Mouse (Mus musculus) kidney, embryonic 15.5 days (tissue): ENCODE measurements around the gene Ttc39b. TPM values are rescaled to one million over a fixed set of nuclear protein-coding genes. Genes with fewer than 3 reads are reported as not detected.

Experiments
- ATAC-seq: fragments of 200-750 bp; cut with Nextera tagmentation; replicated peaks from 2 replicates; pipeline ENCODE4 v1.8.0; 2017; ENCODE audit warnings: moderate TSS enrichment; ENCODE audit not compliant: low FRiP score
- H3K27ac ChIP-seq: fragments of 300-500 bp; sonication (generic); 2 replicates; pipeline ENCODE4 v1.5.1; 2015; ENCODE audit warnings: mild to moderate bottlenecking, inconsistent platforms
- H3K27me3 ChIP-seq: fragments of 300-500 bp; sonication (generic); 2 replicates; pipeline ENCODE4 v1.6.1; 2015; ENCODE audit warnings: inconsistent platforms
- H3K36me3 ChIP-seq: fragments of 300-500 bp; sonication (generic); 2 replicates; pipeline ENCODE4 v1.6.1; 2015; ENCODE audit warnings: inconsistent platforms
- H3K4me1 ChIP-seq: fragments of 300-500 bp; sonication (generic); 2 replicates; pipeline ENCODE4 v1.6.1; 2015; ENCODE audit warnings: inconsistent platforms
- H3K4me2 ChIP-seq: fragments of 300-500 bp; sonication (generic); 2 replicates; pipeline ENCODE4 v1.6.1; 2015; ENCODE audit warnings: moderate library complexity, mild to moderate bottlenecking, inconsistent platforms
- H3K4me3 ChIP-seq: fragments of 300-500 bp; sonication (generic); replicated peaks from 2 replicates; pipeline ENCODE4 v1.5.1; 2015; ENCODE audit warnings: mild to moderate bottlenecking, inconsistent platforms
- H3K9ac ChIP-seq: fragments of 300-500 bp; sonication (generic); 2 replicates; pipeline ENCODE4 v1.6.1; 2015; ENCODE audit warnings: mild to moderate bottlenecking, inconsistent platforms
- H3K9me3 ChIP-seq: fragments of 300-500 bp; sonication (generic); replicated peaks from 2 replicates; pipeline ENCODE4 v1.6.1; 2016; ENCODE audit warnings: inconsistent platforms
- WGBS: fragments of 180-500 bp; shearing (Covaris S2); methylation state at CpG from one replicate; pipeline ENCODE4 v1.1.7; 2015; ENCODE audit warnings: mixed read lengths; 5-methylcytosine and 5-hydroxymethylcytosine counted together
- polyA plus RNA-seq: library from polyadenylated mRNA; unstranded; fragments of >200 nt; fragmentation: Nextera tagmentation; extraction: Ambion mirVana; gene quantifications from 2 replicates; pipeline ENCODE4 v1.2.1, GENCODE M21; 2015

Ttc39b gene
- polyA plus RNA-seq, 1 experiment from 2014 or later: 2.0 TPM

GRCm38 (mm10) chr4:83337717-83338116 is 13.7 kb upstream of the Ttc39b start:
- Histone ChIP-seq H3K9me3 (no peaks in the 10 kb centered on the region), H3K27ac (no peak overlapping the region), H3K27me3 (no peaks in the 10 kb centered on the region), H3K4me2 (no peak overlapping the region), H3K36me3 (no peaks in the 10 kb centered on the region), H3K9ac (no peak overlapping the region), H3K4me3 (no peak overlapping the region), H3K4me1 (0 out of 2 replicates have a peak, but pooled peaks cover 3% of the 10 kb centered on the region)
- no peak for ATAC-seq
- 64% methylated on average over 3 of the region's 3 CpGs for WGBS

- H3K36me3 ChIP-seq: no peaks in the 10 kb centered on the region
- no peak overlapping the region for H3K4me2 ChIP-seq
- no peaks in the 10 kb centered on the region for H3K9me3 ChIP-seq
- H3K4me3 ChIP-seq: no peak overlapping the region
- no peak for ATAC-seq
- no peak overlapping the region for H3K27ac ChIP-seq
- 68% methylated on average over 4 of the region's 4 CpGs for WGBS
- H3K4me1 ChIP-seq: peaks cover 13% of the 10 kb centered on the region
- H3K9ac ChIP-seq: no peak overlapping the region
- no peaks in the 10 kb centered on the region for H3K27me3 ChIP-seq
These were observed 6.3 kb upstream of the Ttc39b start for GRCm38 (mm10) chr4:83330369-83330768.

GRCm38 (mm10) chr4:83329615-83330014 is 5.6 kb upstream of the Ttc39b start:
- Histone ChIP-seq H3K27me3 (no peaks in the 10 kb centered on the region), H3K9ac (no peak overlapping the region), H3K4me3 (no peak overlapping the region), H3K4me2 (no peak overlapping the region), H3K9me3 (no peaks in the 10 kb centered on the region), H3K27ac (no peak overlapping the region), H3K36me3 (no peaks in the 10 kb centered on the region), H3K4me1 (peaks cover 13% of the 10 kb centered on the region)
- no peak for ATAC-seq
- WGBS: 40% methylated on average over 4 of the region's 4 CpGs

- peak overlapping the region; percentile 22; the same call in 1 of the 2 replicates for H3K27ac ChIP-seq
- 24% methylated on average over 9 of the region's 9 CpGs for WGBS
- H3K27me3 ChIP-seq: no peaks in the 10 kb centered on the region
- no peaks in the 10 kb centered on the region for H3K9me3 ChIP-seq
- ATAC-seq: no peak
- no peaks in the 10 kb centered on the region for H3K36me3 ChIP-seq
- H3K4me3 ChIP-seq: no peak overlapping the region
- H3K9ac ChIP-seq: no peak overlapping the region
- H3K4me1 ChIP-seq: peaks cover 20% of the 10 kb centered on the region
- H3K4me2 ChIP-seq: no peak overlapping the region
These were observed 4.2 kb upstream of the Ttc39b start for GRCm38 (mm10) chr4:83328026-83328945.

GRCm38 (mm10) chr4:83327526-83327925 is 3.5 kb upstream of the Ttc39b start:
- peaks cover 23% of the 10 kb centered on the region for H3K4me1 ChIP-seq
- no peak overlapping the region for H3K9ac ChIP-seq
- no peaks in the 10 kb centered on the region for H3K9me3 ChIP-seq
- H3K27ac ChIP-seq: 0 out of 2 replicates have a peak overlapping the region, but pooled peaks have one; percentile 22
- H3K27me3 ChIP-seq: no peaks in the 10 kb centered on the region
- ATAC-seq: no peak
- H3K36me3 ChIP-seq: no peaks in the 10 kb centered on the region
- 39% methylated on average over 4 of the region's 4 CpGs for WGBS
- H3K4me3 ChIP-seq: no peak overlapping the region
- no peak overlapping the region for H3K4me2 ChIP-seq

- Histone ChIP-seq H3K9ac (no peak overlapping the region), H3K27ac (no peak overlapping the region), H3K27me3 (no peaks in the 10 kb centered on the region), H3K4me1 (peaks cover 23% of the 10 kb centered on the region), H3K9me3 (no peaks in the 10 kb centered on the region), H3K4me3 (no peak overlapping the region), H3K4me2 (no peak overlapping the region), H3K36me3 (no peaks in the 10 kb centered on the region)
- ATAC-seq: no peak
- 66% methylated on average over 5 of the region's 5 CpGs for WGBS
These were observed 1.3 kb upstream of the Ttc39b start for GRCm38 (mm10) chr4:83325366-83325765.

- WGBS: 3% methylated on average over 48 of the region's 48 CpGs
- peaks cover 17% of the 10 kb centered on the region for H3K4me1 ChIP-seq
- peak overlapping the region; percentile 84 for H3K4me3 ChIP-seq
- ATAC-seq: peak; percentile 74
- H3K27ac ChIP-seq: peak overlapping the region; percentile 71
- H3K4me2 ChIP-seq: peak overlapping the region; percentile 99
- H3K9me3 ChIP-seq: no peaks in the 10 kb centered on the region
- H3K36me3 ChIP-seq: no peaks in the 10 kb centered on the region
- H3K27me3 ChIP-seq: no peaks in the 10 kb centered on the region
- peak overlapping the region; percentile 63 for H3K9ac ChIP-seq
These were observed 703 bp downstream of the Ttc39b start for GRCm38 (mm10) chr4:83323201-83323903.

- Histone ChIP-seq H3K4me3 (no peak overlapping the region), H3K36me3 (no peaks in the 10 kb centered on the region), H3K9me3 (no peaks in the 10 kb centered on the region), H3K9ac (no peak overlapping the region), H3K27ac (no peak overlapping the region), H3K27me3 (no peaks in the 10 kb centered on the region), H3K4me1 (peaks cover 21% of the 10 kb centered on the region), H3K4me2 (no peak overlapping the region)
- no peak for ATAC-seq
- WGBS: 91% methylated on average over 4 of the region's 4 CpGs
These were observed 4.3 kb downstream of the Ttc39b start for GRCm38 (mm10) chr4:83319736-83320135.

GRCm38 (mm10) chr4:83318758-83319157 is 5.3 kb downstream of the Ttc39b start:
- no peak for ATAC-seq
- H3K36me3 ChIP-seq: no peaks in the 10 kb centered on the region
- H3K4me3 ChIP-seq: no peak overlapping the region
- H3K9me3 ChIP-seq: no peaks in the 10 kb centered on the region
- H3K9ac ChIP-seq: no peak overlapping the region
- no peak overlapping the region for H3K4me2 ChIP-seq
- peaks cover 23% of the 10 kb centered on the region for H3K4me1 ChIP-seq
- no peaks in the 10 kb centered on the region for H3K27me3 ChIP-seq
- no peak overlapping the region for H3K27ac ChIP-seq
- 32% methylated on average over 3 of the region's 3 CpGs for WGBS

GRCm38 (mm10) chr4:83317826-83318348 is 6.2 kb downstream of the Ttc39b start:
- H3K9me3 ChIP-seq: no peaks in the 10 kb centered on the region
- peaks cover under 1% of the 10 kb centered on the region; the same call in 1 of the 2 replicates for H3K27me3 ChIP-seq
- peaks cover 19% of the 10 kb centered on the region for H3K4me1 ChIP-seq
- WGBS: 75% methylated on average over 3 of the region's 3 CpGs
- H3K4me2 ChIP-seq: no peak overlapping the region
- H3K4me3 ChIP-seq: no peak overlapping the region
- H3K9ac ChIP-seq: no peak overlapping the region
- ATAC-seq: no peak
- H3K36me3 ChIP-seq: no peaks in the 10 kb centered on the region
- H3K27ac ChIP-seq: no peak overlapping the region

GRCm38 (mm10) chr4:83316718-83317117 is 7.3 kb downstream of the Ttc39b start:
- Histone ChIP-seq H3K36me3 (no peaks in the 10 kb centered on the region), H3K4me2 (no peak overlapping the region), H3K27ac (no peak overlapping the region), H3K4me1 (peaks cover 27% of the 10 kb centered on the region), H3K9ac (no peak overlapping the region), H3K9me3 (no peaks in the 10 kb centered on the region), H3K4me3 (no peak overlapping the region), H3K27me3 (peaks cover 5% of the 10 kb centered on the region; the same call in 1 of the 2 replicates)
- 65% methylated on average over 3 of the region's 3 CpGs for WGBS
- ATAC-seq: no peak

GRCm38 (mm10) chr4:83315930-83316329 is 8.1 kb downstream of the Ttc39b start:
- no peak overlapping the region for H3K4me2 ChIP-seq
- H3K9ac ChIP-seq: no peak overlapping the region
- H3K27me3 ChIP-seq: peaks cover 5% of the 10 kb centered on the region; the same call in 1 of the 2 replicates
- H3K4me3 ChIP-seq: no peak overlapping the region
- no peak for ATAC-seq
- H3K4me1 ChIP-seq: peaks cover 35% of the 10 kb centered on the region
- 78% methylated on average over 4 of the region's 4 CpGs for WGBS
- no peaks in the 10 kb centered on the region for H3K9me3 ChIP-seq
- H3K27ac ChIP-seq: no peak overlapping the region
- H3K36me3 ChIP-seq: no peaks in the 10 kb centered on the region
